Mouse (Mus musculus): ENCODE measurements around the gene Tmem184c.

- no peak for TF ChIP-seq CTCF (IDR thresholded peaks at IDR 0.05)
- no peak for TF ChIP-seq EP300 (IDR thresholded peaks at IDR 0.05)
Measured at GRCm38 (mm10) chr8:77640093-77640839, 29.8 kb upstream of the Tmem184c start.

All from lung, postnatal 0 days (tissue).